Mouse (Mus musculus) monocyte, adult 5-6 weeks (primary cell): ENCODE data around the gene Cd276. TPM values are rescaled to one million over a fixed set of nuclear protein-coding genes. Genes with fewer than 3 reads are reported as not detected.

ENCODE experiments used
- ATAC-seq: fragments of 153-309, 156-312 bp; replicated peaks from 2 replicates; pipeline ENCODE4 v1.8.0; 2017; ENCODE audit warnings: mild to moderate bottlenecking; ENCODE audit not compliant: low TSS enrichment, insufficient number of reproducible peaks, severe bottlenecking, poor library complexity, low FRiP score
- total RNA-seq: library from RNA; stranded (forward); fragments of 200-1000, 200-491, 200-594 nt; gene quantifications from 3 replicates; pipeline ENCODE4 v1.2.3, GENCODE M21; 2017

Cd276 gene
- total RNA-seq, 1 experiment from 2014 or later = 7.2 TPM

DNA sequence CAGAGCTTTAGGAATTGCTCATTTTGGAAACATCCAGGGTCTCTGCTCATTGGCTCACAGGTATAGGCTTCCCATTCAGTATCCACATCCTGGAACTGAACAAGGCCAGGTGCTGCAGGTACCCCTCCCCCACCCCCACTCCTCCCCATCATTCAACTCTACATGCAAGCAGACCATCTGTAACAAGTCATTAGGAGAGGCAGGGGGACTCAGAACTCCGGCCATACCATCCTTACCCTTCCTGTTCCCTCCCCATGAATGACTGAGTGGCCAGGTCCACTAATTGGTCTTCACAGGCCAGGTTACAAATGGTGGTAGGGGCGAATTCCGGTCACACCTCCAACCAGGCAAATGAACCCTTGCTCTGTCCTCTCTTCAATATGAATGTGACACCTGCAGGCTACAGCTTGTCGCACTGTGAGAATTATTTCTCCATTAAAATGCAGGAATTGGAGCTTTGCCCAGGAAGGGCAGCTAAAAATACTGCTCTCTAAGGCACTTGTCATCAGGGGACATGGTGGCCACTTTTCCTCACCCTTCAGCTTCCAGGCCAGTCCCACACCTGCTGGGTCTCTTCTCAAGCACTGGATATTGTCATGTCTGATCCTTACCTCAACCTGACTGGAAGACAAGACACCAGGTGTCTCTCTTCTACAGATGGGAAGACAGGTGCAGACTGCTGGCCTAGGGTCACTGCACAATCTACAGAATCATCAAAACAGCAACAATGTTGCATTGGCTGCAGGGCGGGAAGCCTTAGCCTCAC lies 34.2 kb downstream of the Cd276 start:
- ATAC-seq = no peak

DNA sequence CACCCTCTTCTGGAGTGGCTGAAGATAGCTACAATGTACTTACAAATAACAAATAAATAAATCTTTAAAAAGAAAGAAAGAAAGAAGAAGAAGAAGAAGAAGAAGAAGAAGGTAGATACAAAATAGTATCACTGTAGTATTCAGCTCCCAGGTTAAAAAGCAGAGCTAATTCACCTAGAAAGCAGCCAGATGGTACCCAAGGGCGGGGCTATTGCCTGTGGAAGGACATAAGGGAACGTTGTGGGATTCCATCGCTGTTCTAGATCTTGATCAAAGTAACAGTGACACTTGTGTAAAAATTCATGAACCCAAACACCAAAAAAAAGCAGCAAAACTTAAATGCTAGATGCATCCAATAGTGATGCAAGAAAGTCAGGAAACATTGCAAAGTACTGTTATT lies 35.3 kb downstream of the Cd276 start:
- ATAC-seq = no peak

DNA sequence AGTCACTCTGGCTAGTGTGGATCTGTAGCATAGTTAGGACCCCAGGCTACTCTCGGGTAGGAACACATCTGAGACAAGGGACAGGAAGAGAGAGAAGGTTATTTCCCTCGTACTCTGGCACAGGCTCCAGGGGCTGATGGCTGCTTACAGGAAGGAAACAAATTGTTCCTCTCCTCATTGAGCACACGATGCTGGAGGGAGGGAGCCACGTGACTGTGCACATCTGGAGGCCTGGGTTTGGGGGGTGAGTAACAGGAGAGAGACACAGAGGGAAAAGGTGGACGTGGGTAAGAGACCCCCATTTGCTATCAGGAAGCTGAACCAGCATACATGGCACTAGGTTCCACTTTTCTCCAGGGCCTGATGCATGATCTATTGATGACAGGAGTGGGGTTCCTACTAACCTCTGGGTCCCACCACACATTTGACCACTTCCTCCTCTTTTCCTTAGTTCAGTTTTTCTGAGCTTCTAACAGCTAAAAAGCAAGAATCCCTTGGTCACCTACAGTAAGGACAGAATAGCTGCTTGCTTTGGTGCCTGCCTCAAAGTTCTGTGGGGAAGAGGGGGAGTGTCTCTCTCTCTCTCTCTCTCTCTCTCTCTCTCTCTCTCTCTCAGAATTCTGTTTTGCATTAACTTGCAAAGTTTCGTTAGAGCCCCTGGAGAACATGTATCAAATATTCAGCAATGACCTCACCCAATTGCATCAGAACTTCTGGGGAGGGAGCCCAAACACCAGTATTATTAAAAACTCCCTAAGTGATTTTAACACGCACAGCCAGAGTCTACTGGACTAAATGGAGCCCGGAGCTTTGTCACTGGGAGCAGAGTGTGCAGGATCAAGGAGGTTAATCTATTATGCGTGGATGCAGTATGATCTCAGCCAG lies 37.1 kb downstream of the Cd276 start:
- ATAC-seq = no peak

DNA sequence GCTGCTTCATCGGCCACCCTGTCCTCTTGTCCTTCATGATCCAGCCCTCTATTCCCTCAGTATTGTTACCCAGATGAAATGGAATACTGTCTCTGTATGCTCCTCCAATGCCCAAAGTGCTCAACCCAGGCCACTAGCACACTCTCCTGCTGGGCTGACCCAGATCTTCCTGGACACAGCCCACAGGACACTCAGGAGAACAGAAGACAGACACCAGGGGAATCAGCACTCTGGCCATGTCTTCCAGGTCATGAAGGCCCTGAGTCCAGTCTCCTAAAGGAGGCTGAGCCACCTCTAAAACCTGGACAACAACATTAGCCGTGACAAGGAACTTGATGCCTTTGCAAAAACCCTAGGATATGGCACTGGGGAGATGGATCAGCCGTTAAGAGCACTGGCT lies 38.8 kb downstream of the Cd276 start:
- ATAC-seq = no peak

DNA sequence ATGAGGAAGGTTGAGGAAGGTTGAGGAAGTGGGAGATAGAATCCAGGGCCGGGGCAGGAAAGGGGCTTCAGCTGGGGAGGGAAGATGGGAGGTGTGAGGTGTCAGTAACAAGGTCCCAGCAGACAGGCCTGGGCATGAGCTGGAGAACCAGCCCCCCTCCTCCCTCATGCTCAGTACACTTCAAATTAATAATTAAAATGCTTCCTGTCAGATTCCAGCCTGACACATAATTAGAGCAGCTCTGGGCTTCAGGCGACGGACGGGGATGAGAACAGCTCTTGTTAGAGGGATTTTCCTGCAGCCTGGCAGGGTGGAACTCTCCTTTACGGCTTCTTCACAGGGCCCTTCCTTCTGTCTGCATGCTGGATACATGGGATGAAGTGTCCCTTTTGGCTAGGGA lies 41.5 kb downstream of the Cd276 start:
- ATAC-seq = no peak

DNA sequence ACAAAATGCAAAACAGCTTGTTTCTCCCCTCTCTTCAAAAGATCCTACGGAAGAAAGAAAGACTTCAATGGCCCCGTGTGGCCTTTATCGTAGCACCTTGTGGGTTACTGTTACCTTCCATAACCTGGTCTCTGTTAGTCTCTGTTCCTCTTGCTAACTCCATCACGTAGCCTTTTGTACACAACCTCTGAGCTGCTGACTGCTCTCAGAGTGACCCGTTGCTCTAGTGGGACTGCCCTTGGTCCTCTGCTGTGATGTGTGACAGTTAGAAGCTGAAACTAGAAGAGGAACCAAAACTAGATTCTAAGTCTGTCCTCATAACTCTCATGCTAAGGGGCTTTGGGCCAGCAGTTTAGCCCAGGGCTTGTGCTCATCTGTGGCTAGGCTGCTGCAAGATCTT lies 44.8 kb downstream of the Cd276 start:
- 0 out of 2 replicates have a peak, but pooled peaks have one; percentile 29 for ATAC-seq

DNA sequence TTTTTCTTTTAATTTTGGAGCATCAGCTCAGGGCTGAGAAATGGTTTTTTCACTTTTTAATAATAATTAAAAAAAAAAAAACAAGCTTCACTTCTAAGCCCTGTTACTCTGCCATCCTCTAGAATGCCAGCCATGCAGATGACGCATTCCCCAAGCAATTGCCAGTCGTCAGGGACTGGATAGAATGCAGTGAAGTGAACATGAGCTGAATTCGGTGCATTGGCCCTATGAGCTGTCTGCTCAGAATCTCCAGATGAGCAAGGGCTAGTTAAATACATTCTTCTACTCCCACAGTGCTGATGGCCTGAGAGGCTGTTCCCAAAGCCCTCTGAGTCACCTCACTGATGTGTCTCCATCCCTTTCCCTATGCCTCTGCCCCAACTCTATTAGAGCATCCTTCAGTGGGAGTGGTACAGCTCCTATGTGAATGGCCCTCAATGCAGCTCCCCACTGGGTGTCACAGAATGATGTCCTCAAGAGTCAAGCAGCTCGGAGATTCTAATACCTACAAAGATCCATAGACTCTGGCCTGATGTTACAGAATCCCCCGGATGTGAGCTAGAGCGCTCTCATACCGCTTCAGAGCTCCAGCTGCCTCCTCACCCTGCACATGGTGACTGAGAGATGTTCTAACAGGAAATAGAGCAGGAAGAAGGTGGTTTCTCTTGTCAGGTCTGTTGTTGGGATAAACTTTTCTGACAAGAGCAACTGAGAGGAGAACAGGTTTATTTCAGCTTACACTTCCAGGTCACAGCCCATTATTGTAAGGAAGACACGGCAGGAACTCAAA lies 47.8 kb downstream of the Cd276 start:
- ATAC-seq = no peak

DNA sequence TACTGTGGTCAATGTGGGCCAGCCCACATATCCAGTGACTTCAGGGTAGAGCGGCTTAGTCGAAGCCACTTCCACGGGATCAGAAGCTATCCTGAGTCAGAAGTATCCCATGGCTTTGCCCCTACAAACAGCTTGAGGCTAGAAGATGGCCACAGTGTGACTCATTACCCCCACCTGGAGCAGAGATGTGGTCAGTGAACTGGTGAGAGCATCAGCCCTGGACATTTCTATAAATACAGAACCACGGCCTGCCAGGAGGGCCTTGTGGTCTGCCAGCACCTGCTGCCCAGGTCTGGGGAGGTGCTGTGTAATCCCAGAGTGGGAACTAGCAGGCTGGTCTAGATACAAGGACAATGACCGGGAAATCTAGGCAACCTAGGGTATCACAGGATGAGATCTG lies 54.3 kb downstream of the Cd276 start:
- no peak for ATAC-seq

DNA sequence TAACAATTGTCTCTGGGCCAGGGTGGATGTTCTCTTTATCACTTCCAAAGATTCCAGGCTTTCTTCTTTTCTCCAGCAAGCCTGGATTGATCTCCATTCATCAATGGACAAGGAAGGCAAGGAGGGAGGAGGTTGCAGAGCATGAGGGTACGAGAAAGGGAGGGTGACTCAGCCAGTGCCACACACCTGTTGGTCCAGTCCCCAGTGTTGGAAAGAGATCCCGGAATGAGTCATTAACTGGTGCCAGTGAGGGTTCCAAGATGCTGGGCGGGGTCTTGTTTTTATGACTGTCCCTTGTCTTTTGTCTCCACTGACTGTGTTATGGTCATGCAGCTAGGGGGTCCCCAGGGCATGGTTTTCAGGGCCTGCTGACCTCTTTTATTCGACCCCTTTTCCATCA lies 57.3 kb downstream of the Cd276 start:
- no peak for ATAC-seq

DNA sequence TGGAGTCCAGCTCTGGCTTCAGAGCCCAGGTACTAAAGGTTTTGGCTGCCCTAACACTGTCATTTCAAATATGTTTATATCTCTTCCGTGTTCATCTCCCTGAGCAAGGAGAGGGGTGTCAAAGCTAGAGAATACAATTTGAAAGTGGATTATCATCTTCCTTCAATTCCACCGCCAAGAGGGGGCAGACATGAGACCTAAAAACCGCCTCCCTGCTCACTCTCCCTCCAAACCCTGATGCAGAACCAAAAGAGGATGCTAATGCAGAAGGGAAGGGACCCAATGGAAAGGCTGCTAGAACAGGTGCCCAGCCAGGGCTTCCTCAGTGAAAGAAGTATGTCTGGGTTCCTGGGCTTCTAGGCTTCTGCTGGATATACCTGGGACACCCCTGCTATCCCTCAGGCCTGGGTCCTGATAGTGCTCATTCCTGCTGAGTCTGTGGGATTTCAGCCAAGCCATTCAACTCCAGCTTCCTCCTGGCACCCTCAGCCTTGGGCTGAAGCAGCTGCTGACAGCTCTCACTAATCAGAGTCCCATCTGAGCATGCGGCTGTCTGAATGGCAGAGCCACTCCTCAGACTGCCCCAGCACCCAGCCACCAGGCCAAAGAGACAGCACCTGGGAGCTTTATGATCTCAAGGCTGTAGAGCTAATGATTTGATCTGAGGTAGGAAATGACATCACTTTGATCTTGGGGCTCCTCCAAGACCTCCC lies 58.6 kb downstream of the Cd276 start:
- no peak for ATAC-seq

DNA sequence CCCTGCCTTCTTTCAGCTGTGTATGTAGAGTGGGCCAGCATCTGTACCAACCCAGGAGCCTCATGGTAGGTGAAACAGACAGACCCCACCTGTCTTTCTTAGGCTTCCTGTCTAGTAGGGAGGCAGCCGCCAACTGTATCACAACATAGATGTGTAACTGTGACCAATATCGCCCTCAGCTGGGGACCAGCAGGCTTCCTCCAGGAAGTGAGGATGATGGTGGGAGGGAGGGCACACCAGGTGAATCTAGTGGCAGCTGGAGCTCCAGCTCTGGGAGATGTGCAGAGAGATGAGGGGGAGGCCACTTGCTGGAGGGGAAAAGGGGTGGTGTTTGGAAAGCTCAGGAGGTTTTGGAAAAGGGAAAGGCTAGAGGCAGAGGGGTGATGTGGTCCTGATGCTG lies 60.2 kb downstream of the Cd276 start:
- no peak for ATAC-seq

DNA sequence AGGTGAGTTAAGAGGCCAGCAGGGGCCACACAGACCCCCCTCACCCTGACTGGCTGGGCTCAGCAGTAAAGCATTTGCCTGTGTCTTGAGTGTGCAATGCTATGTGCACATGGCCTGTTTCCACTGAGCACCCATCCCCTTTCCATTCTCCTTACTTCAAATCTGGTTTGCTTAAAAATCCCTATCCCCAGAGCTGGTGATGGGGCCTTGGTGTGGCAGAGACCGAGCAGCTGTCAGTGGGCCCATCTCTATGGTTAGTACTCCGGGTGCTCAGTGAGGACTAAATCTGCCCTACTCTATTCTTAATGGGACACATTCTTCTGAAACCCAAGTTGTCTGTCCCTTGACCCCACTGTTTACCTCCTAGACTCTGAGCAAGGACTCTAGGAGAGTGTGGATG lies 64.8 kb downstream of the Cd276 start:
- ATAC-seq = no peak

DNA sequence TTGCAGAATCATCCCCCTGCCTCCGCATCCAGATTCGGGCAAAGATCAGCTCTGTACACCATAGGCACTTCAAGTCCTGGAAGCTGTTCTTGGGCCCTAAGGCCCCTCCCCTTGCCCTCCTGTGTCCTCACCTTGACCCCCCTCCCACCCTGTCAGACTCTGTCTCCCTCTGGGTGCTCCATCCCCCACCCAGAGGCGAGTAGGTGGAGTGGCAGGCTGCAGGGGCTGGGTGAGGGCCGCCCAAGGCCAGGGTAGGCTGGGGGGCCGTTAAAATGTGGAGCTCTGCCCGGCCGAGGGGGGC lies 65.4 kb downstream of the Cd276 start:
- ATAC-seq = no peak

DNA sequence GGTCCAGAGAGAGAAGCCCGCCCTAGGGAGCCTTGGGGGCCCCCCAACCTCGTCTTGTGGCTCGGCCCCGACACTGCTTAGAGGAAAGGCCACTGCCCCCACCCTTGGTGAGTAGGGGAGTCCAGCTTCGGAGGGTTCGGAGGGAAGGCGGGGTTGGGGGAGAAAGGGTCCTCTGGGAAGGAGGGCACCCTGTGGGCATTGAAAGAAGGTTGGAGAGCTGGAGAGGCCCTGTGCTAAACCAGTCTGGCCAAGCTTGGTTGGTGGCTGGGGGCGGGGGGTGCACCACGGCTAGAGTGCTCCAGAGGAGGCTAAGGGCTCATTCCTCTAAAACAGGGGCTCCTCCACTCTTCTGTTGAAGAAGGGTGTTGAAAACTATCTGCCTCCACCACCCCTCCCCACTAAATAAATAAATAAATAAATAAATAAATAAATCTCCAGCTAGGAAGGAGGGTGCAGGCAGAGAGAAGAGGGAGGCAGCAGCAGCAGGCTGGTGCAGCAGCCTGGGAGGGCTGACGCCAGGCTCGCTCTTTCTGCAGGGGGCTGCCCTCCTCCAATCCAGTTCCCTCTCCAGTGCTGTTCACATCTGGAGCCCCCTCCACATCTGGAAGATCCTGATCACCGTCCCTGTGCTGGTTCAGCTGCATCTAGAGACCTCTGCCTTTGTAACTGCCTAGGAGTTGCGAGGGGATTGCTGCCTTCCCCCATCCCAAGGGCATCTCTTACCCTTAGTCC lies 65.9 kb downstream of the Cd276 start:
- ATAC-seq = no peak

DNA sequence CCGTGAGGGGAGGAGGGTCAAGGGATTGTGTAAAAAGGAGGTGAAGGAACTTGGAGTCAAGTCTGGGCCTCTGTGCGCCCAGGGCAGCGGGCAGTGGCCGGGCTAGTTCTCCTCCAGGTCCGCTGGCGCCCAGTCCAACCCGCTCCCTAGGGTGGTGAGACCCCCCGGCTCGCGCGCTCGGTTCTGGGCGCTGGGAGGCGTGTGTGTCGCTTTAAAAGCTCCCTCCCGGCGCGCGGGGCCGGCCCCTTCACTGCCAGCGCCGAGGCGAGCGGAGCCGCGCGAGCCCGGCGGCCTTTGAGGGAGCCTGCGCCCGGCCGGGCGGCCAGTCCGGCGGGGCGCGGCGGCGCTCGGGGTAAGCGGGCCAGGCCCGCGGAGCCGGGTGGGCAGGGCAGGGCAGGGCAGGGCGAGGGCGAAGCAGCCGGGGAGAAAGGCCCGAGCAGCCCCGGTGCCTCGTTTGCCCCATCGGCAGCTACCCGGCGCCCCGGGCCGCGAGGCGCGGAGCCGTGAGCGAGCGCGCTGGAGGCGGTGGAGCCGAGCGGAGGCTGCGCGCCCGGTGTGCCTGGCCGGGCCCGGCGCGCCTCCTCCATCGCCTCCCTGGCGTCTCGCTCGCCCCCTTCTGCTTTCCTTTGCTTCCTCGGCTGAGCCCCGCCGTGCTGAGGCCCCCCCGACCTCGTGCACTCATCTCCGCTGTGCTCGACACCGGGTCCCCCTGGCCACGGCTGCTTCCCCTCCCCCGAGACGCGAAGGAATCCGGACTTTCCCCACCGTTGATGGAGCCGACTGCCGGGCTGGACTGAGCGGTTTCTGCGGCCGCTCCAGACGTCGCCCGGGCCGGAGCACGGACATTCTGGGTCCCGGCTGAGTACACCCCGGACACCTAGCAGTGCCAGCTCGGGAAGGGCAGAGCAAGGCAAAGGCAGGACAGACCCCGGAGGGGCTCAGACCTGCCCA lies 67.1 kb downstream of the Cd276 start, which contains the start of gene Insyn1:
Insyn1 (plus strand) TSS at position 753 of the 951 bp plus-strand sequence.
- no peak for ATAC-seq

DNA sequence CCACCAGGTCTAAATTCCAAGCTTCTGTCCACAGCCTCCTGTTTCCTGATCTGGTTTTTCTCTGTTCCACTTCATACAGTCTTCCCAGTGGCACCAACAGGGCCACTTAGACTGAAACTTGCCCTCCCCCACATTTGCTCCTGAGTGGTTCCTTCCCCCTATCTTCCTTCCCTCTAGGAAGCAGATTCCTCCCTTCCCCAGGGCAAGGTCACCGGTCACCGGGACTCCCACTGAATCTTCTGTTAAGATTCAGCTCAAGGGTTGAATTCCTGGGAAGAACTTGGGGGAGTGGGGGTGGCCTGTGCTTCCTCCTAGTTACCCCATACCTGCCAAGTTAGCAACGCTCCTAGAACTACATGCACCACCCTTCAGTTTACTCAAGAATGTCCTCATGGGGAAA lies 68.2 kb downstream of the Cd276 start:
- ATAC-seq = no peak
